Mouse (Mus musculus) spleen, postnatal 0 days (tissue): ENCODE measurements around the gene Vmn1r192. TPM values are rescaled to one million over a fixed set of nuclear protein-coding genes. Genes with fewer than 3 reads are reported as not detected.

ENCODE experiments used
- polyA plus RNA-seq: library from polyadenylated mRNA; unstranded; fragments of >200 nt; fragmentation: Nextera tagmentation; extraction: Ambion mirVana; gene quantifications from 2 replicates; pipeline ENCODE4 v1.2.1, GENCODE M21; 2015

Vmn1r192 gene
- not detected in 2 replicates for polyA plus RNA-seq

DNA sequence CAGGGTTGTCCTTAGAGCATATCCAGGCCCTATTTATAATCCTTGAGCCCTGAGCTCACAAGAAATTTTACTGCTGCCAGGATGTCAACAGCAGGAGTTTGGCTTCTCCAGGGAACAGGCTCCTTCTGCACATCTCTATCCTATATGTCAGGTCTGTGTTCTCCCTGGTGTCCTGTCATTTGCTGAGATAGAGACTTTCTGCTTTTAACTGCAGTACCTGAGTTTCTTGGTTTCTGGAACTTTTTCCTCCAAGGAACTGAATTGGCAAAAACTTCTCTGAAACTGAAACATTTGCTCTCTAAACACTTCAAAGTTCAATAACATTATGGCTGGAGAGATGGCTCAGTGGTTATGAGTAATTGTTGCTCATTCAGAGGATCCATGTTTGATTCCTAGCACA, at the start of gene Vmn1r192:
Gene Vmn1r192 (minus strand): TSS at position 101 of the 400 bp plus-strand sequence.

DNA sequence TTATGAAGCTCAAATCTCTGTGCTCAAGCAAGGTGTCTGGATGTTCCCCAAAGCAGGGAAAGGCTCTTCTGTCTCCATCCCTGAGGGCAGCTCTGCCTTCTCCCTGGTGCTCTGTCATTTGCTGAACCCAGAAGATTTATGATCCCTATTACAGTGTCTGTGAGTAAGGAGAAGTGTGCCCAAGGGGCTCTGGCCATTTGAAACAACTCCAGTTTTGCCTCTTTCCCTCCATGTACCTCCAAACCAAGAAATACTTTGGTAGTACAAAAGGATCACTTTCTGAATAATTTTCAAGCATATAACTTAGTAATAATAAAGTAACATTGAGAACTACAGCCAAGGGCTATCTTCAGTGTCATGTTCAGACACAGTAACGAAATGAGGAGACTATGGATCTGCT, 32.1 kb upstream of the Vmn1r192 start, which contains the start of gene Vmn1r193:
Gene Vmn1r193 (minus strand): TSS at position 101 of the 400 bp plus-strand sequence.

DNA sequence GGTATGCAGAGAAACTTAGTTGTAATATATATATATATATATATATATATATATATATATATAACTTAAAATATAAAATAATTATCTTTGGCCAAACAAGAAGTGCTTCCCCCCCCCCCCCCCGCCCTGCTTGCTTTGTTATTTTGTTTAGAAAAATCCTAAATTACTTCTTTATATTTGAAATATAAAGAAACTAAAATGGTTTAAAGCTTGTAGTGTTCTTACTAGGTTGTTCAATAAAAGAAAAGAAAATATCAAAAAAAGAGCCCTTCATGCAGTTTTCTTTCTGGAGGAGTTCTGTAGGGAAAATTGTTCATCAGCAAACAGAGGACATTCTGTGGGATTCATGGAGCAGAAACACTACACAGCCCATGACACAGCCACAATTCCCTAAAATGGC, 7.1 kb downstream of the Vmn1r192 start, which contains the start of gene Vmn1r191:
Gene Vmn1r191 (minus strand): TSS at position 101 of the 400 bp plus-strand sequence.

Other genes starting within 250 kb of the Vmn1r192 start
- gene Zfp184, start 246.0 kb downstream of the Vmn1r192 start, polyA plus RNA-seq = 1.5 and 1.9 TPM in 2 replicates
- gene Pom121l2, start 209.9 kb downstream of the Vmn1r192 start, polyA plus RNA-seq = not detected in 2 replicates
- gene Prss16, start 181.4 kb downstream of the Vmn1r192 start, polyA plus RNA-seq = 1.4 and 2.5 TPM in 2 replicates
- gene Hist1h2ah, start 155.6 kb downstream of the Vmn1r192 start, polyA plus RNA-seq = 25.1 and 47.6 TPM in 2 replicates
- gene Hist1h2bk, start 155.3 kb downstream of the Vmn1r192 start, polyA plus RNA-seq = 3.8 and 5.7 TPM in 2 replicates
- 37.1 and 47.6 TPM in 2 replicates for gene Hist1h4i, start 149.8 kb downstream of the Vmn1r192 start, polyA plus RNA-seq
- 28.2 and 38.3 TPM in 2 replicates for gene Hist1h2ag, start 148.2 kb downstream of the Vmn1r192 start, polyA plus RNA-seq
- 13.1 and 14.6 TPM in 2 replicates for gene Hist1h2bj, start 147.9 kb downstream of the Vmn1r192 start, polyA plus RNA-seq
- not detected in 2 replicates for gene Vmn1r188, start 106.7 kb downstream of the Vmn1r192 start, polyA plus RNA-seq
- not detected in 2 replicates for gene Vmn1r189, start 85.3 kb downstream of the Vmn1r192 start, polyA plus RNA-seq
- gene Vmn1r191, start 7.2 kb downstream of the Vmn1r192 start, polyA plus RNA-seq = not detected in 2 replicates
- gene Vmn1r193, start 32.0 kb upstream of the Vmn1r192 start, polyA plus RNA-seq = not detected in 2 replicates
- gene Vmn1r194, start 53.1 kb upstream of the Vmn1r192 start, polyA plus RNA-seq = not detected in 2 replicates
- not detected in 2 replicates for gene Vmn1r195, start 79.4 kb upstream of the Vmn1r192 start, polyA plus RNA-seq
- not detected in 2 replicates for gene Vmn1r196, start 98.8 kb upstream of the Vmn1r192 start, polyA plus RNA-seq
- gene Vmn1r197, start 133.4 kb upstream of the Vmn1r192 start, polyA plus RNA-seq = not detected in 2 replicates
- not detected in 2 replicates for gene Vmn1r198, start 159.2 kb upstream of the Vmn1r192 start, polyA plus RNA-seq
- gene Vmn1r199, start 188.7 kb upstream of the Vmn1r192 start, polyA plus RNA-seq = not detected in 2 replicates
- not detected in 2 replicates for gene Vmn1r200, start 199.2 kb upstream of the Vmn1r192 start, polyA plus RNA-seq